In the genomic region with DNA sequence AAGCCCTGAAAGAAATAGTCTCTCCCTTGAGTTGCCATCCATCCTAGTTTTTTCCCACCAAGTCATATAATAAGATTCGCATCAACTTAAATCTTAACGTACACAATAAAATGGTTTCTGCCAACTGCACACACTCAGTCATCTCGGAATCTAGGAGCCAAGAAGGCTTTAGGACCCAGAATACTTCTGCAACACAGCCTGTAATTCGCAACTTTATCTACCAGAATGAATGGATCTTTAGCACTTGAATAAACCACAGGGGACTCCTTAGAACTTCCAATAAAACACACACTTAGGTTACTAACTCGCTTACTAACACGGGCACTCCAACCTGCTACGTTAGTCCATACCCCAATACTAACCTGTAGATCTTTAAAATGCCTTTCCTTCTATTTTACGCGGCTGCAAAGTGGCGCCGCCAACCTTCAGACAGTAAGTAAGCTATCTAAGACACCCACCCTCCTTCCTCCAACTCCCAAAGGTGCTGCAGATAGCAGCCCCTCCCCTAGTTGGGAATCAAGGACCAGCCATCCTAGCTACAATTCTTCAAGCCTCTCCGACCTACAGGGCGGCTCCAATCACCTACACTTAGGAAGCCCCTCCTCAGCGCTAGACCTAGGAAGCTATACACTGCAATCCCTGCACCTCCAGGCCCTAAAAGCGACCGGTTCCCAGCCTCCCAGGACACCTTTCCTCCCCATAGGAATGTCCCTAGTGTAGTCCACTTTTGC, we compare ENCODE assay signal across 8 mouse cellular contexts. TPM values are rescaled to one million over a fixed set of nuclear protein-coding genes. Genes with fewer than 3 reads are reported as not detected.
A peak's percentile ranks its signal among the peaks of the same experiment; 100 is the strongest.
DNase-seq lines count a peak whose midpoint lies in the region; ATAC-seq lines count a peak whose summit lies in the region.

No protein-coding gene starts in this region.

- peaks cover 4% of the 10 kb centered on the region for H3K36me3 ChIP-seq in heart, embryonic 10.5 days
- no peaks in the 10 kb centered on the region for H3K36me3 ChIP-seq in hindbrain, embryonic 11.5 days (ENCODE audit: control insufficient read depth, insufficient read depth, low read length)
- peaks cover 9% of the 10 kb centered on the region for H3K36me3 ChIP-seq in liver, embryonic 13.5 days

- peaks cover 8% of the 10 kb centered on the region for H3K4me1 ChIP-seq in heart, embryonic 10.5 days
- 0 out of 2 replicates have a peak, but pooled peaks cover 2% of the 10 kb centered on the region for H3K4me1 ChIP-seq in hindbrain, embryonic 11.5 days (replicated peaks; ENCODE audit: control insufficient read depth, insufficient read depth, low read length)
- H3K4me1 ChIP-seq in liver, embryonic 13.5 days (replicated peaks) = peaks cover 31% of the 10 kb centered on the region

- 1% methylated on average over 16 of the region's 16 CpGs for WGBS in heart, embryonic 10.5 days
- 1% methylated on average over 16 of the region's 16 CpGs for WGBS in hindbrain, embryonic 11.5 days
- WGBS in liver, embryonic 13.5 days (ENCODE audit: insufficient replicate concordance) = under 1% methylated on average over 16 of the region's 16 CpGs

- H3K27ac ChIP-seq in heart, embryonic 10.5 days = peak overlapping the region; percentile 99
- H3K27ac ChIP-seq in hindbrain, embryonic 11.5 days (ENCODE audit: low read depth, low read length) = peak overlapping the region; percentile 89; the same call in 1 of the 2 replicates
- H3K27ac ChIP-seq in liver, embryonic 13.5 days = peak overlapping the region; percentile 82

- H3K9me3 ChIP-seq in heart, embryonic 10.5 days = no peaks in the 10 kb centered on the region
- H3K9me3 ChIP-seq in hindbrain, embryonic 11.5 days (ENCODE audit: control insufficient read depth, low read length) = no peaks in the 10 kb centered on the region
- H3K9me3 ChIP-seq in liver, embryonic 13.5 days (replicated peaks) = no peaks in the 10 kb centered on the region

- H3K4me3 ChIP-seq in heart, embryonic 10.5 days = peak overlapping the region; percentile 97
- H3K4me3 ChIP-seq in hindbrain, embryonic 11.5 days (ENCODE audit: low read depth, low read length) = peak overlapping the region; percentile 96
- H3K4me3 ChIP-seq in liver, embryonic 13.5 days (replicated peaks) = peak overlapping the region; percentile 89

- peak; percentile 79 for DNase-seq in heart, embryonic 10.5 days (ENCODE audit: low spot score)
- no peak for DNase-seq in heart, adult 9 months (ENCODE audit: low spot score in 2 of 2)
- peak; percentile 63 for DNase-seq in ES-CJ7 (ENCODE audit: low read depth, low spot score)
- DNase-seq in embryo, embryonic 11 days = peak; percentile 59
- peak; percentile 64 for DNase-seq in hindbrain, embryonic 11.5 days (ENCODE audit: low spot score)
- peak; percentile 28 for DNase-seq in liver, embryonic 13.5 days
- peak; percentile 58 for DNase-seq in retina, postnatal 1 day
- no peak for DNase-seq in layer of hippocampus, adult 8-10 months (ENCODE audit: low spot score in 2 of 2)

- no peaks in the 10 kb centered on the region for H3K27me3 ChIP-seq in heart, embryonic 10.5 days (ENCODE audit: insufficient read depth, poor library complexity, severe bottlenecking)
- H3K27me3 ChIP-seq in hindbrain, embryonic 11.5 days (ENCODE audit: control insufficient read depth, insufficient read depth, low read length) = no peaks in the 10 kb centered on the region
- H3K27me3 ChIP-seq in liver, embryonic 13.5 days = no peaks in the 10 kb centered on the region

- ATAC-seq in hindbrain, embryonic 11.5 days (ENCODE audit: low FRiP score) = peak; percentile 67
- peak; percentile 73 for ATAC-seq in liver, embryonic 13.5 days (ENCODE audit: low read depth)

- peak overlapping the region; percentile 98 for H3K9ac ChIP-seq in hindbrain, embryonic 11.5 days (ENCODE audit: low read depth, low read length)
- peak overlapping the region; percentile 90 for H3K9ac ChIP-seq in liver, embryonic 13.5 days

- peak overlapping the region; percentile 55 for H3K4me2 ChIP-seq in hindbrain, embryonic 11.5 days (replicated peaks; ENCODE audit: low read depth, low read length)
- H3K4me2 ChIP-seq in liver, embryonic 13.5 days = peak overlapping the region; percentile 87

RNA-seq across cellular contexts. Expression of a gene that starts 1.0 kb away (rescaled TPM):
- polyA plus RNA-seq in heart, embryonic 10.5 days (2016; fragmentation: Nextera tagmentation; extraction: Ambion mirVana) = 42.6 and 55.3 TPM in 2 replicates
- polyA plus RNA-seq in hindbrain, embryonic 11.5 days (2014; fragmentation: Nextera tagmentation; extraction: Ambion mirVana) = 45.1 and 46.1 TPM in 2 replicates
- polyA plus RNA-seq in liver, embryonic 13.5 days (2015; fragmentation: Nextera tagmentation; extraction: Ambion mirVana) = 26.9 and 31.8 TPM in 2 replicates
- total RNA-seq in layer of hippocampus, adult 8-10 months (2022) = 10 to 100 TPM; 31.2 to 34.6 (median 33.0) TPM

RNA-seq across cellular contexts. Expression of a gene that starts 1.0 kb away (rescaled TPM):
- 33.0 and 35.1 TPM in 2 replicates for polyA plus RNA-seq in heart, embryonic 10.5 days (2016; fragmentation: Nextera tagmentation; extraction: Ambion mirVana)
- 38.4 and 41.6 TPM in 2 replicates for polyA plus RNA-seq in hindbrain, embryonic 11.5 days (2014; fragmentation: Nextera tagmentation; extraction: Ambion mirVana)
- polyA plus RNA-seq in liver, embryonic 13.5 days (2015; fragmentation: Nextera tagmentation; extraction: Ambion mirVana) = 10.0 and 14.5 TPM in 2 replicates
- total RNA-seq in layer of hippocampus, adult 8-10 months (2022) = 10 to 100 TPM; 25.4 to 37.4 (median 33.1) TPM

RNA-seq across cellular contexts. Expression of a gene that starts 16.1 kb away (rescaled TPM):
- polyA plus RNA-seq in heart, embryonic 10.5 days (2016; fragmentation: Nextera tagmentation; extraction: Ambion mirVana) = 12.4 and 18.4 TPM in 2 replicates
- 19.7 and 20.1 TPM in 2 replicates for polyA plus RNA-seq in hindbrain, embryonic 11.5 days (2014; fragmentation: Nextera tagmentation; extraction: Ambion mirVana)
- polyA plus RNA-seq in liver, embryonic 13.5 days (2015; fragmentation: Nextera tagmentation; extraction: Ambion mirVana) = 7.4 and 8.8 TPM in 2 replicates
- 10 to 100 TPM; 17.8 to 23.4 (median 20.3) TPM for total RNA-seq in layer of hippocampus, adult 8-10 months (2022)

RNA-seq across cellular contexts. Expression of a gene that starts 33.0 kb away (rescaled TPM):
- polyA plus RNA-seq in heart, embryonic 10.5 days (2016; fragmentation: Nextera tagmentation; extraction: Ambion mirVana) = 431 and 437 TPM in 2 replicates
- 386 and 402 TPM in 2 replicates for polyA plus RNA-seq in hindbrain, embryonic 11.5 days (2014; fragmentation: Nextera tagmentation; extraction: Ambion mirVana)
- polyA plus RNA-seq in liver, embryonic 13.5 days (2015; fragmentation: Nextera tagmentation; extraction: Ambion mirVana) = 254 and 270 TPM in 2 replicates
- 100 to 1,000 TPM in 3 of 4 experiments, 10 to 100 TPM in 1; 99.4 to 184 (median 132) TPM for total RNA-seq in layer of hippocampus, adult 8-10 months (2022)

RNA-seq across cellular contexts. Expression of a gene that starts 33.2 kb away (rescaled TPM):
- 54.5 and 65.2 TPM in 2 replicates for polyA plus RNA-seq in heart, embryonic 10.5 days (2016; fragmentation: Nextera tagmentation; extraction: Ambion mirVana)
- 37.1 and 37.7 TPM in 2 replicates for polyA plus RNA-seq in hindbrain, embryonic 11.5 days (2014; fragmentation: Nextera tagmentation; extraction: Ambion mirVana)
- 65.0 and 70.9 TPM in 2 replicates for polyA plus RNA-seq in liver, embryonic 13.5 days (2015; fragmentation: Nextera tagmentation; extraction: Ambion mirVana)
- total RNA-seq in layer of hippocampus, adult 8-10 months (2022) = 10 to 100 TPM; 39.0 to 54.5 (median 44.0) TPM

Comparison
In these comparisons a context has a peak if more than half of its experiments do, and no peak if none do; other contexts are left out.
1. DNase-seq: peak in heart, embryonic 10.5 days (single experiment), ES-CJ7 (single experiment), embryo, embryonic 11 days (single experiment), hindbrain, embryonic 11.5 days (single experiment), liver, embryonic 13.5 days (single experiment) and retina, postnatal 1 day (single experiment); none in heart, adult 9 months (0 of 2) and layer of hippocampus, adult 8-10 months (0 of 2).
2. Peak in every context shown above with its lines, with median percentiles within 50 percentile points of each other: H3K27ac ChIP-seq and H3K4me3 ChIP-seq.